Mouse (Mus musculus) heart, postnatal 0 days (tissue): ENCODE measurements around the gene Dok5. TPM values are rescaled to one million over a fixed set of nuclear protein-coding genes. Genes with fewer than 3 reads are reported as not detected.
A peak's percentile ranks its signal among the peaks of the same experiment; 100 is the strongest.

Experiments
- ATAC-seq: fragments of 200-750 bp; cut with Nextera tagmentation; 2 replicates; pipeline ENCODE4 v1.8.0; 2017; ENCODE audit warnings: low read depth, moderate number of reproducible peaks, moderate library complexity; ENCODE audit not compliant: insufficient read depth
- DNase-seq: peaks from one replicate; pipeline ENCODE4 v3.0.0-alpha.2; 2016; ENCODE audit warnings: low spot score
- H3K27ac ChIP-seq: fragments of 300-500 bp; sonication (generic); 2 replicates; pipeline ENCODE4 v1.5.1; 2014; ENCODE audit warnings: low read depth, mild to moderate bottlenecking
- H3K27me3 ChIP-seq: fragments of 300-500 bp; sonication (generic); 2 replicates; pipeline ENCODE4 v1.6.1; 2014; ENCODE audit warnings: low read length, mixed read lengths; ENCODE audit not compliant: control insufficient read depth, insufficient read depth
- H3K36me3 ChIP-seq: fragments of 300-500 bp; sonication (generic); replicated peaks from 2 replicates; pipeline ENCODE4 v1.6.1; 2014; ENCODE audit warnings: low read length, mixed read lengths; ENCODE audit not compliant: control insufficient read depth, insufficient read depth
- H3K4me1 ChIP-seq: fragments of 300-500 bp; sonication (generic); 2 replicates; pipeline ENCODE4 v1.6.1; 2014; ENCODE audit warnings: antibody characterized with exemption; ENCODE audit not compliant: control insufficient read depth, insufficient read depth
- H3K4me2 ChIP-seq: fragments of 300-500 bp; sonication (generic); 2 replicates; pipeline ENCODE4 v1.6.1; 2014; ENCODE audit warnings: low read depth, mild to moderate bottlenecking, low read length, moderate library complexity
- H3K4me3 ChIP-seq: fragments of 300-500 bp; sonication (generic); 2 replicates; pipeline ENCODE4 v1.5.1; 2014; ENCODE audit warnings: low read depth, low read length
- H3K9ac ChIP-seq: fragments of 300-500 bp; sonication (generic); replicated peaks from 2 replicates; pipeline ENCODE4 v1.6.1; 2014; ENCODE audit warnings: low read depth, low read length, mixed read lengths
- H3K9me3 ChIP-seq: fragments of 300-500 bp; sonication (generic); replicated peaks from 2 replicates; pipeline ENCODE4 v1.6.1; 2016; ENCODE audit warnings: low read length; ENCODE audit not compliant: control insufficient read depth
- CTCF ChIP-seq: IDR thresholded peaks from 2 replicates; pipeline ENCODE4 v1.5.1; 2016; ENCODE audit warnings: antibody characterized with exemption, control low read depth, low read depth
- EP300 ChIP-seq: IDR thresholded peaks from 2 replicates; pipeline ENCODE4 v1.6.1; 2016; ENCODE audit warnings: antibody characterized with exemption, low read depth
- WGBS: fragments of 180-500 bp; shearing (Covaris S2); extraction: QIAGEN DNeasy Blood & Tissue Kit; methylation state at CpG from one replicate; pipeline ENCODE4 v1.1.7; 2014; 5-methylcytosine and 5-hydroxymethylcytosine counted together
- polyA plus RNA-seq: library from polyadenylated mRNA; unstranded; fragments of >200 nt; fragmentation: Nextera tagmentation; extraction: Ambion mirVana; gene quantifications from 2 replicates; pipeline ENCODE4 v1.2.1, GENCODE M21; 2015
- total RNA-seq: library from RNA; depleted of rRNA; stranded (reverse); fragments of >200 nt; gene quantifications from 2 replicates; pipeline ENCODE4 v1.2.3, GENCODE M21; 2014; ENCODE audit warnings: low replicate concordance; rRNA removed

Dok5 gene
- total RNA-seq (0.43 TPM in 1 of 2 replicates, not detected in the other), polyA plus RNA-seq (1.4 and 1.7 TPM in 2 replicates)

- Histone ChIP-seq H3K9me3 (no peaks in the 10 kb centered on the region), H3K4me1 (peaks cover 8% of the 10 kb centered on the region; the same call in 1 of the 2 replicates), H3K9ac (no peak within 1 kb of the TSS; the same call in 1 of the 2 replicates), H3K27me3 (peaks cover 4% of the 10 kb centered on the region; the same call in 1 of the 2 replicates), H3K4me2 (peak within 1 kb of the TSS; percentile 72), H3K27ac (no peak within 1 kb of the TSS), H3K4me3 (peak within 1 kb of the TSS; percentile 56), H3K36me3 (no peaks in the 10 kb centered on the region)
- TF ChIP-seq EP300: no peak
- no peak for TF ChIP-seq CTCF
- 1% methylated on average over 44 of the region's 53 CpGs for WGBS
- peak; percentile 65 for DNase-seq
- ATAC-seq: peak; percentile 68
Measured at GRCm38 (mm10) chr2:170731632-170732561, at the start of gene Dok5. Dok5 (plus strand) TSS chr2:170731807.

- no peak overlapping the region for H3K9ac ChIP-seq
- peak; percentile 36 for TF ChIP-seq CTCF
- TF ChIP-seq EP300: no peak
- WGBS: 61% methylated on average over 2 of the region's 2 CpGs
- H3K4me1 ChIP-seq: no peaks in the 10 kb centered on the region
- no peak overlapping the region for H3K27ac ChIP-seq
- ATAC-seq (no peak), DNase-seq (no peak)
- H3K9me3 ChIP-seq: no peaks in the 10 kb centered on the region
- no peaks in the 10 kb centered on the region for H3K36me3 ChIP-seq
- H3K4me3 ChIP-seq: no peak overlapping the region
- no peak overlapping the region for H3K4me2 ChIP-seq
- no peaks in the 10 kb centered on the region for H3K27me3 ChIP-seq
Measured at GRCm38 (mm10) chr2:170683385-170683784, 48.2 kb upstream of the Dok5 start.

- Histone ChIP-seq H3K36me3 (no peaks in the 10 kb centered on the region), H3K4me2 (no peak overlapping the region), H3K4me3 (no peak overlapping the region), H3K4me1 (no peaks in the 10 kb centered on the region), H3K9ac (no peak overlapping the region), H3K27me3 (no peaks in the 10 kb centered on the region), H3K9me3 (no peaks in the 10 kb centered on the region), H3K27ac (no peak overlapping the region)
- TF ChIP-seq EP300 (no peak), CTCF (no peak)
- DNase-seq (no peak), ATAC-seq (no peak)
- 78% methylated on average over 23 of the region's 23 CpGs for WGBS
Measured at GRCm38 (mm10) chr2:170695071-170695936, 36.3 kb upstream of the Dok5 start.

GRCm38 (mm10) chr2:170695937-170696510 is 35.6 kb upstream of the Dok5 start:
- TF ChIP-seq CTCF (no peak), EP300 (no peak)
- DNase-seq: no peak
- Histone ChIP-seq H3K9me3 (no peaks in the 10 kb centered on the region), H3K4me3 (no peak overlapping the region), H3K4me2 (no peak overlapping the region), H3K9ac (no peak overlapping the region), H3K27ac (no peak overlapping the region), H3K36me3 (no peaks in the 10 kb centered on the region), H3K4me1 (no peaks in the 10 kb centered on the region), H3K27me3 (no peaks in the 10 kb centered on the region)
- peak; percentile 41 for ATAC-seq
- 55% methylated on average over 14 of the region's 14 CpGs for WGBS

GRCm38 (mm10) chr2:170700471-170700870 is 31.1 kb upstream of the Dok5 start:
- no peak for TF ChIP-seq EP300
- TF ChIP-seq CTCF: no peak
- H3K4me3 ChIP-seq: no peak overlapping the region
- no peaks in the 10 kb centered on the region for H3K9me3 ChIP-seq
- no peak for DNase-seq
- H3K9ac ChIP-seq: no peak overlapping the region
- no peaks in the 10 kb centered on the region for H3K4me1 ChIP-seq
- WGBS: 62% methylated on average over 4 of the region's 4 CpGs
- no peak overlapping the region for H3K4me2 ChIP-seq
- no peaks in the 10 kb centered on the region for H3K27me3 ChIP-seq
- ATAC-seq: no peak
- H3K36me3 ChIP-seq: no peaks in the 10 kb centered on the region
- no peak overlapping the region for H3K27ac ChIP-seq
